Mouse (Mus musculus) limb, embryonic 11.5 days (tissue): ENCODE data around the gene Gdf9. TPM values are rescaled to one million over a fixed set of nuclear protein-coding genes. Genes with fewer than 3 reads are reported as not detected.
A peak's percentile ranks its signal among the peaks of the same experiment; 100 is the strongest.

ENCODE experiments used
- ATAC-seq: fragments of 200-750 bp; cut with Nextera tagmentation; 2 replicates; pipeline ENCODE4 v1.8.0; 2017; ENCODE audit warnings: low read depth; ENCODE audit not compliant: insufficient number of reproducible peaks, low FRiP score, low TSS enrichment
- DNase-seq: peaks from one replicate; pipeline ENCODE4 v3.0.0-alpha.2; 2015; ENCODE audit warnings: low spot score
- H3K27ac ChIP-seq: fragments of 300-500 bp; sonication (generic); replicated peaks from 2 replicates; pipeline ENCODE4 v1.5.1; 2014; ENCODE audit warnings: low read depth, mild to moderate bottlenecking, low read length
- H3K27me3 ChIP-seq: fragments of 300-500 bp; sonication (generic); 2 replicates; pipeline ENCODE4 v1.6.1; 2014; ENCODE audit warnings: mild to moderate bottlenecking, low read length, mixed read lengths; ENCODE audit not compliant: control insufficient read depth, insufficient read depth
- H3K36me3 ChIP-seq: fragments of 300-500 bp; sonication (generic); 2 replicates; pipeline ENCODE4 v1.6.1; 2014; ENCODE audit warnings: mild to moderate bottlenecking, low read length, moderate library complexity, mixed read lengths; ENCODE audit not compliant: control insufficient read depth, insufficient read depth
- H3K4me1 ChIP-seq: fragments of 300-500 bp; sonication (generic); 2 replicates; pipeline ENCODE4 v1.6.1; 2014; ENCODE audit warnings: low read length, mixed read lengths; ENCODE audit not compliant: control insufficient read depth, insufficient read depth
- H3K4me2 ChIP-seq: fragments of 300-500 bp; sonication (generic); 2 replicates; pipeline ENCODE4 v1.6.1; 2014; ENCODE audit warnings: low read depth, mild to moderate bottlenecking, moderate library complexity; ENCODE audit not compliant: severe bottlenecking
- H3K4me3 ChIP-seq: fragments of 300-500 bp; sonication (generic); 2 replicates; pipeline ENCODE4 v1.5.1; 2014; ENCODE audit warnings: low read depth, low read length
- H3K9ac ChIP-seq: fragments of 300-500 bp; sonication (generic); 2 replicates; pipeline ENCODE4 v1.6.1; 2014; ENCODE audit warnings: mild to moderate bottlenecking, low read length
- H3K9me3 ChIP-seq: fragments of 300-500 bp; sonication (generic); 2 replicates; pipeline ENCODE4 v1.6.1; 2016; ENCODE audit warnings: low read length; ENCODE audit not compliant: control insufficient read depth
- WGBS: fragments of 180-500 bp; shearing (Covaris S2); extraction: QIAGEN DNeasy Blood & Tissue Kit; methylation state at CpG from one replicate; pipeline ENCODE4 v1.1.7; 2014; 5-methylcytosine and 5-hydroxymethylcytosine counted together
- polyA plus RNA-seq: library from polyadenylated mRNA; unstranded; fragments of >200 nt; fragmentation: Nextera tagmentation; extraction: Ambion mirVana; gene quantifications from 2 replicates; pipeline ENCODE4 v1.2.1, GENCODE M21; 2014

The Gdf9 gene
- polyA plus RNA-seq, 1 experiment from 2014 or later, result 0.95 TPM

- no peak for ATAC-seq
- no peaks in the 10 kb centered on the region for H3K9me3 ChIP-seq
- no peak overlapping the region for H3K4me3 ChIP-seq
- WGBS, result 87% methylated on average over 3 of the region's 3 CpGs
- peaks cover 34% of the 10 kb centered on the region for H3K27me3 ChIP-seq
- peaks cover 4% of the 10 kb centered on the region for H3K4me1 ChIP-seq
- H3K4me2 ChIP-seq, result no peak overlapping the region
- DNase-seq, result no peak
- no peak overlapping the region for H3K27ac ChIP-seq
- H3K36me3 ChIP-seq, result no peaks in the 10 kb centered on the region
- H3K9ac ChIP-seq, result no peak overlapping the region
Observed at GRCm38 (mm10) chr11:53460192-53460591, 29.4 kb downstream of the Gdf9 start.

- no peaks in the 10 kb centered on the region for H3K9me3 ChIP-seq
- DNase-seq (no peak), ATAC-seq (no peak)
- no peaks in the 10 kb centered on the region for H3K36me3 ChIP-seq
- H3K27me3 ChIP-seq, result peaks cover 42% of the 10 kb centered on the region
- 30% methylated on average over 5 of the region's 5 CpGs for WGBS
- no peak overlapping the region for H3K9ac ChIP-seq
- H3K4me1 ChIP-seq, result peaks cover 4% of the 10 kb centered on the region
- no peak overlapping the region for H3K4me3 ChIP-seq
- H3K4me2 ChIP-seq, result no peak overlapping the region
- H3K27ac ChIP-seq, result no peak overlapping the region
Observed at GRCm38 (mm10) chr11:53461727-53462126, 30.9 kb downstream of the Gdf9 start.

GRCm38 (mm10) chr11:53463551-53464424, 33.0 kb downstream of the Gdf9 start:
- Histone ChIP-seq H3K4me1 (peaks cover 4% of the 10 kb centered on the region), H3K9ac (peak overlapping the region; percentile 49; the same call in 1 of the 2 replicates), H3K27ac (no peak overlapping the region), H3K4me2 (peak overlapping the region; percentile 66), H3K4me3 (peak overlapping the region; percentile 31), H3K36me3 (no peaks in the 10 kb centered on the region), H3K27me3 (peaks cover 40% of the 10 kb centered on the region), H3K9me3 (no peaks in the 10 kb centered on the region)
- ATAC-seq, result peak; percentile 37; the same call in 1 of the 2 replicates
- WGBS, result 6% methylated on average over 50 of the region's 55 CpGs
- peak; percentile 63 for DNase-seq

GRCm38 (mm10) chr11:53466231-53466971, 35.6 kb downstream of the Gdf9 start:
- Histone ChIP-seq H3K4me2 (peak overlapping the region; percentile 43), H3K36me3 (no peaks in the 10 kb centered on the region), H3K27me3 (peaks cover 49% of the 10 kb centered on the region), H3K27ac (no peak overlapping the region), H3K4me1 (peaks cover 10% of the 10 kb centered on the region), H3K9me3 (no peaks in the 10 kb centered on the region), H3K9ac (peak overlapping the region; percentile 52), H3K4me3 (peak overlapping the region; percentile 20; the same call in 1 of the 2 replicates)
- DNase-seq, result peak; percentile 92
- WGBS, result 5% methylated on average over 40 of the region's 40 CpGs
- 0 out of 2 replicates have a peak, but pooled peaks have one; percentile 14 for ATAC-seq

GRCm38 (mm10) chr11:53469294-53469967, 38.6 kb downstream of the Gdf9 start:
- Histone ChIP-seq H3K4me2 (peak overlapping the region; percentile 42; the same call in 1 of the 2 replicates), H3K4me1 (peaks cover 6% of the 10 kb centered on the region; the same call in 1 of the 2 replicates), H3K27ac (peak overlapping the region; percentile 61; the same call in 1 of the 2 replicates), H3K4me3 (no peak overlapping the region), H3K27me3 (peaks cover 29% of the 10 kb centered on the region), H3K9me3 (no peaks in the 10 kb centered on the region), H3K9ac (no peak overlapping the region), H3K36me3 (no peaks in the 10 kb centered on the region)
- 41% methylated on average over 16 of the region's 16 CpGs for WGBS
- DNase-seq, result no peak
- ATAC-seq, result peak; percentile 18; the same call in 1 of the 2 replicates

GRCm38 (mm10) chr11:53469968-53470695, 39.3 kb downstream of the Gdf9 start, which contains the start of gene Gm9837:
Gm9837 (minus strand) TSS chr11:53470479.
- H3K9me3 ChIP-seq, result no peaks in the 10 kb centered on the region
- 3% methylated on average over 29 of the region's 29 CpGs for WGBS

GRCm38 (mm10) chr11:53472709-53473108, 41.9 kb downstream of the Gdf9 start:
- WGBS, result 83% methylated on average over 3 of the region's 3 CpGs
- H3K4me3 ChIP-seq, result no peak overlapping the region
- H3K4me2 ChIP-seq, result no peak overlapping the region
- H3K27ac ChIP-seq, result no peak overlapping the region
- H3K27me3 ChIP-seq, result peaks cover 20% of the 10 kb centered on the region
- no peak for DNase-seq
- no peaks in the 10 kb centered on the region for H3K9me3 ChIP-seq
- no peak overlapping the region for H3K9ac ChIP-seq
- H3K36me3 ChIP-seq, result no peaks in the 10 kb centered on the region
- ATAC-seq, result no peak
- H3K4me1 ChIP-seq, result peaks cover 6% of the 10 kb centered on the region; the same call in 1 of the 2 replicates

More at GRCm38 (mm10) chr11:53469968-53470695, 39.3 kb downstream of the Gdf9 start, which contains the start of gene Gm9837:
- peak within 1 kb of the TSS; percentile 59; the same call in 1 of the 2 replicates for H3K27ac ChIP-seq
- peak within 1 kb of the TSS; percentile 42 for H3K4me2 ChIP-seq
- DNase-seq (peak; percentile 96), ATAC-seq (peak; percentile 71)
- H3K9ac ChIP-seq, result no peak within 1 kb of the TSS; the same call in 1 of the 2 replicates
- H3K4me1 ChIP-seq, result peaks cover 6% of the 10 kb centered on the region; the same call in 1 of the 2 replicates
- H3K4me3 ChIP-seq, result 0 out of 2 replicates have a peak within 1 kb of the TSS, but pooled peaks have one; percentile 9
- peaks cover 22% of the 10 kb centered on the region for H3K27me3 ChIP-seq
- no peaks in the 10 kb centered on the region for H3K36me3 ChIP-seq
